Mouse (Mus musculus) neutrophil, adult 83 days (primary cell): ENCODE results near the gene Triobp. TPM values are rescaled to one million over a fixed set of nuclear protein-coding genes. Genes with fewer than 3 reads are reported as not detected.

Source experiments
- total RNA-seq, 2 experiments: library from RNA; stranded (reverse); gene quantifications; one replicate each; pipeline ENCODE4 v1.2.4; 2023

Triobp gene
- total RNA-seq: 100 to 1,000 TPM; 154 to 157 TPM

DNA sequence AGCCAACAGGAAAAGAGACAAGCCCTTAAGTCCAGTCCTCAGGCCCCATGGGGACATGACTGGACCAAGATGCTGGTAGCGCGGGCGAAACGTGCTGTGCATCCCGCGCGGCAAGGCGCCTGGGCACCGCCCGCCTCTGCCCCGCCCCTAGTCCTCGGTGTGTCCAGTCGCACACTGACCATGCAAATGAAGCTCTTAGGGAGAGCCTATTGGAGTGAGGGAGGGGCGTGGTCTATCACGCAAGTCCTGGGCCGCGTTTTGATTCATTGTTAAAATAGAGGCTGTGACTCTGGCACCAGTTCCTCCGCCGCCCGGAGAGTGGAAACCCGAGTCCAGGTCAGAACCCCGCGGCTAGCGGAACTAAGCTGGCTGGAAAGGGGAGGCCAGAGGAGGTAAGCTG lies at the start of gene Triobp:
Triobp (plus strand) TSS at position 68 of the 400 bp plus-strand sequence.

DNA sequence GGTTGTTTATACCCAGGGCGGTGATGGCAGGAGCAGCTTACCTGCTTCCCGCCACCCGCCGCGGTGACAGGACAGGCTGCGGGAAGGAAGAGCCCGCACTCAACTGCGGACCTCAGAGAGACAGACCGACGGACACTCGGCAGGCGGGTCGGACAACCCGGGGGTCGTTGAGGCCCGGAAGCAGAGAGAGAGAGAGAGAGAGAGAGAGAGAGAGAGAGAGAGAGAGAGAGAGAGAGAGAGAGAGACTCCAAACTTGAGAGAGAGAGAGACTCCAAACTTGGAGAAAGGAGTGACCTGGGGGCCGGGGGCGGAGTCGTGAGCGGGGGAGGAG lies 48.1 kb upstream of the Triobp start, which contains the start of gene Gm49510:
Gm49510 (plus strand) TSS at position 259 of the 331 bp plus-strand sequence.

DNA sequence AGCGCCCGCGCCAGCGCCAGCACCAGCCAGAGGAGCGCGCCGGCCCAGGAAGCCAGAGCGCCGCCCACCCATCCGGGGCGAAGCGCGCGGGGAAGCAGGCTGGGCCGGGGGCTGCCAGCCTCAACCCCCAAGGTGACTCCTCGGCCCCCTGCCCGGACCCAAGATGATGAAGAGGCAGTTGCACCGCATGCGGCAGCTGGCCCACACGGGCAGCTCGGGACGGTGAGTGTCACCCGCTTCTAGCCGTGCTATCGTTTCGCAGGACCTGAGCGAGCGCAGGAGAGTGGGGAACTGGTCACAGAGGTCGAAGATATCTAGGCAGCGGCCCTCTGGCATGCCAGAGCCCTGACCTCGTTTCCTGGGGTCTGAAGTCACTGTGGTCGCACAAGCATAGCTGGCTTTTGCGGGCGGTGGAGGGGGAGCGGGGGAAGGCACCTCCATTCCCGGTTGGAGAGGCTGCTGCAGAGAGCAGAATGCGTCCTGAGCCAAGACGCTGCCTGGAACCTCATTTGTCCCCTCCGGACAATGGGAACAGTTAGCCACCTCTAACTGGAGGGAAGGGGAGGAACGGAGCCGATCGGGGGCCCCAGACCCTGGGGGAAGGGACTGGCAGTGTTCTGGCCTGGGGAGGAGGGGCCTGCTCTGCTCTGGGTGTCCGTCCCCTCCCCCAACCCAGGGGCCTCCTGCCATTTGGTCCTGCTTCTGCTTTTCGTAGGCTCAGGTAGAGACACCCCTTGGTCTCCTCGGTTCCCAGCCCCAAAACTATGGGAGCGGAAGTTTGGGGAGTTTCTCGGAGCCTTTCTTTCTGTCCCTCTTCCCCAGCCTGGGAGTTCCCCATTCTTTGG lies 47.6 kb upstream of the Triobp start, which contains the start of gene Sh3bp1:
Sh3bp1 (plus strand) TSS at position 29 of the 845 bp plus-strand sequence.

DNA sequence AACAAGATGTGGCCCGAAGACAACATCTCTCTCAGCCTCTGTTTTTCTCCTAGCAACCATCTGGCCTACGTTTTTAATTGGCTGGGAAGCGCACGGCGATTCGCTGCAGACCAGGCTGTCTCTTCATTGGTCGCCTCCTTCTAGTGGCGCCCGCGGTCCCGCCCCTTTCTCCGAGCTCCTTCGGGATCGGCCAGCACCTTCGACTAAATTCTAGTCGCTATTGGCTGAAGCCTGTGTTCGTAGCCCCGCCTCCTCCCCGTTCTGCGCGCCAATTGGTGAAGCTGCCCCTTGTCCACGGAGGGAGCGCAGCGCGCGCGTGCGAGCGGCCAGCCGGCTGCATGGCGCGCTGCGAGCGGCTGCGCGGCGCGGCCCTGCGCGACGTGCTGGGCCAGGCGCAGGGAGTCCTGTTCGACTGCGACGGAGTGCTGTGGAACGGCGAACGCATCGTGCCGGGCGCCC lies 33.9 kb upstream of the Triobp start, which contains the start of gene Pdxp:
Pdxp (plus strand) TSS at position 288 of the 459 bp plus-strand sequence.

DNA sequence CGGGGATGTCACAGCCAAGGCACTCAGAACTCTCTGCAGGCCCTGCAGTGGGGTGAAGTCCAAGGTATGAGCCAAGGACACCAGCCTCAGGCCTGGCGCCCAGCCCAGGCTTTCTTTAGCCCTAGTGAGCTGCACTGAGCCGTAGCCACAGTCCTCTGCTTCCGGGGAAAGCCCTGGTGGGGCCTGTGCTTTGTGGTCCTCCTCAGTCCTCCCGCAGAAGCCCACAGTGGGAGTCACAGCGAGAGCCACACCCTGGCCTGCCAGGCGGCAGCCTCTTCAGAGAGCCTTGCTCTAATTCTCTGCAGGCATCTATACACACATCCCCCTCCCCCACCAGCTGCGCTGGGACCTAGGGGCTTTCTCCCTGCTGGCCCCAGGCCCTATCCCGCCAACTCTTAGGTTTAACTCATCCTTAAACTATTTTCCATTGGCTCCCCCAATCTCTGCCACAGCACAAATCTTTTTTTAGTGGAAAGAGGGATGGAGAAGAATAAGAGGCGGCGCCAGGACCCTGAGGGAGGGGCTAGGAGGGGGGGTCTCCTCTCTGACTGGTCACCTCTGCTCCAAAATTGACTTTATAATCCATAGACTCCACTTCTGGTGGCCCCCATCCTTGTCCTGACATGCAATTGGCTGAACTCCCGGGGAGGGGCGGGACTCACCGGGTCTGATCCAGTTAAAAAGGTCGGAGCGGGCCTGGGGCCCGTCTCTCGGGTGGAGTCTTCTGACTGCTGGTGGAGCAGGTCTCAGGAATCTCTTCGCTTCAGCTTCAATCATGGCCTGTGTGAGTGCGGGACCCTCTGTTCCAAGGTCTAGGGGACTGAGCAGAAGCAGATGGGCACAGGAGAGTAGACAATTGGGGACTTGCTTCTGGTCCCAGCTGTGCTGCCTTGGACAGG lies 21.3 kb upstream of the Triobp start, which contains the start of gene Lgals1:
Lgals1 (plus strand) TSS at position 705 of the 899 bp plus-strand sequence.

DNA sequence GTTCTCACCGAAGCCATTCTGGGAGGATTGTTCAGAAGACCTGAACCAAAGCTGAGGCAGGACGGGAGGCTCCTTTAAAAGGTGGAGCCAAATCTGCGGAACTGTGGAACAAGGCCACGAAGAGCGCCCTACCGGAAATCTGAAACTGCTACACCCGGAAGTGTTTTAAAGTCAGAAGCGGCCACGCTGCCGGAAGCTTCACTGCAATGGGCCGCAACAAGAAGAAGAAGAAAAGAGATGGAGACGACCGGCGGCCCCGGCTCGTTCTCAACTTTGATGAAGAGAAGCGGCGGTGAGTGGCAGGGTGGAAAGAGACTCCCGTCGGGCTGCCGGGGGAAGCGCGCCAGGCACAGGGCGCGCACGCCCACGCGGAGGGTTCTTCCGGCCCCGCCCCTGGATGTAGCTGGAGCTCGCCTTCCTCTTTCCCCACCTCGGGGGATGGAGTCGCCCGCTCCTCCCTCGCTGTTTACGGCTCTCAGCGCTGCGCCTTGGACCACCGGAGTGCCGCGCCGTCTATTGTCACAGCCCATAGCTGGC lies 12.7 kb upstream of the Triobp start, which contains the start of gene Nol12:
Nol12 (plus strand) TSS at position 150 of the 537 bp plus-strand sequence.

DNA sequence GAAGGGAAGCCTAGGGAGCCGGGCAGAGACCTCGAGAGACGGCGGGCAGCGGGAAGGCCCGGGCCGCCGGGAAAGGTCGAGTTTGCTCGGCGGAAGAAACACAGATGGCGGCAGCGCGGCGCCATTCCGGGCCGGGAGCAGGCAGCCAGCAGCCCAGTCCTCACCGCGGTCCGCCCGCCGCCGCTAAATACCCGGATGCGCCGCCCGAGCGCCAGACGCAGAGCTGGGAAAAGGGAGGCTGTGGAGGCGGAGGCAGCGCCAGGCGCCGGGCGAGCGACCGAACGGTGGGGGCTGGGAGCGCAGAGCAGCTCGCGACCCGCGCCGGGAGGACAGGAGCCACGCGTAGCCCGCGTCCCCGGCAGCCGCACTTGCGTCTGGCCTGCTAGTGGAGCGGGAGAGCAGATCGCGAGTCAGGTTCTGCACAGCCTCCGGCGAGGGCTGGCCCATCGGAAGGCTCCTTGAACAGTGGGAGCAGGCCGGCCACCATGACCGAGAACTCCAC lies 80.8 kb downstream of the Triobp start, which contains the start of gene H1f0:
H1f0 (plus strand) TSS at position 214 of the 502 bp plus-strand sequence.

DNA sequence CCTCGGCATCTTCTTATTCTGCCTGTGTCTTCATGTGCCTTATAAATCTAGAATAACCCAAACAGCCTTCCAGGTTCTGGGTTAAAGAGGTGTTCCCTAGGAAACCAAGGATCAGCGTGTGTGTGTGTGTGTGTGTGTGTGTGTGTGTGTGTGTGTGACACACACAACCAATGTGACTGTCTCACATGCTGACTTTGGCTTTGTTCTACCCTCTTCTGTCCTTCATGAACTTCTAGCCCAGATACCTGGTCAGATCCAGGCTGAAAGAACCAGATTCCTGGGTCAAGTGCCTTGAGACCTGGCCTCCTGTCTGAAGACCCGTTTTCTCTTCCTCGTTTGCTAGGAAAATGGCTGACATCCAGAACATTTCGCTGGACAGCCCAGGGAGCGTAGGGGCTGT lies 94.1 kb downstream of the Triobp start, which contains the start of gene Galr3:
Galr3 (plus strand) TSS at position 301 of the 400 bp plus-strand sequence.

Other genes starting within 250 kb of the Triobp start
- under 1 TPM; 0.11 to 0.33 TPM for gene Elfn2, start 229.0 kb upstream of the Triobp start, total RNA-seq
- gene Mfng, start 174.2 kb upstream of the Triobp start, total RNA-seq: 10 to 100 TPM; 13.3 to 16.6 TPM
- gene Card10, start 144.7 kb upstream of the Triobp start, total RNA-seq: 10 to 100 TPM; 32.7 to 36.8 TPM
- under 1 TPM; 0.22 to 0.42 TPM for gene Cdc42ep1, start 105.1 kb upstream of the Triobp start, total RNA-seq
- not detected for gene Lgals2, start 92.2 kb upstream of the Triobp start, total RNA-seq
- gene Gga1, start 70.5 kb upstream of the Triobp start, total RNA-seq: 10 to 100 TPM; 69.9 to 79.0 TPM
- gene Gm49510, start 48.1 kb upstream of the Triobp start, total RNA-seq: 1 to 10 TPM in 1 of 2 experiments, not detected in 1; 1.1 TPM
- gene Sh3bp1, start 48.0 kb upstream of the Triobp start, total RNA-seq: 10 to 100 TPM; 78.4 to 90.7 TPM
- gene Pdxp, start 33.8 kb upstream of the Triobp start, total RNA-seq: 1 to 10 TPM; 2.2 to 3.2 TPM
- 100 to 1,000 TPM; 207 to 230 TPM for gene Lgals1, start 21.0 kb upstream of the Triobp start, total RNA-seq
- gene Nol12, start 12.8 kb upstream of the Triobp start, total RNA-seq: 10 to 100 TPM; 20.0 to 20.1 TPM
- gene H1f0, start 80.7 kb downstream of the Triobp start, total RNA-seq: 10 to 100 TPM; 30.8 to 40.6 TPM
- not detected for gene Galr3, start 94.2 kb downstream of the Triobp start, total RNA-seq
- 10 to 100 TPM; 16.0 to 20.0 TPM for gene Ankrd54, start 115.2 kb downstream of the Triobp start, total RNA-seq
- gene Eif3l, start 127.5 kb downstream of the Triobp start, total RNA-seq: 10 to 100 TPM; 73.8 to 78.1 TPM
- 10 to 100 TPM; 10.2 to 13.6 TPM for gene Micall1, start 161.2 kb downstream of the Triobp start, total RNA-seq
- 10 to 100 TPM; 35.3 to 37.1 TPM for gene Polr2f, start 193.3 kb downstream of the Triobp start, total RNA-seq
- not detected for gene 1700088E04Rik, start 193.5 kb downstream of the Triobp start, total RNA-seq
- gene Sox10, start 217.5 kb downstream of the Triobp start, total RNA-seq: not detected